Mouse (Mus musculus) ES-E14 (cell line): ENCODE measurements at regions not wholly inside any gene's neighbourhood (a gene's known extent, or its start where the extent isn't known, plus 50 kb on each side); places are given as distances from the start of the nearest gene placed in this dataset.

ENCODE experiments used
- DNase-seq: peaks from one replicate; pipeline ENCODE4 v3.0.0-alpha.2; 2013; ENCODE audit warnings: low read depth, low spot score
- H3K27ac ChIP-seq: 2 replicates; pipeline ENCODE4 v1.5.1; 2012; ENCODE audit warnings: low read depth, mild to moderate bottlenecking, low read length, moderate library complexity, mixed read lengths; ENCODE audit not compliant: poor library complexity, insufficient read depth, severe bottlenecking
- H3K36me3 ChIP-seq: 2 replicates; pipeline ENCODE4 v1.6.1; 2012; ENCODE audit warnings: mild to moderate bottlenecking, low read length, moderate library complexity, mixed read lengths; ENCODE audit not compliant: control insufficient read depth, poor library complexity, insufficient read depth, severe bottlenecking
- H3K4me1 ChIP-seq, 2 experiments: fragments of 150-350 bp in 1 of 2; sonication (generic) in 1 of 2; 2 replicates each; pipeline ENCODE4 v1.6.1; 2012; ENCODE audit warnings: low read length in 2 of 2, mild to moderate bottlenecking in 1 of 2, mixed read lengths in 1 of 2; ENCODE audit not compliant: control insufficient read depth in 2 of 2, insufficient read depth in 2 of 2, poor library complexity in 1 of 2
- H3K4me3 ChIP-seq, 2 experiments: fragments of 150-350 bp in 1 of 2; sonication (generic) in 1 of 2; 2 replicates each; pipeline ENCODE4 v1.5.1; 2012; ENCODE audit warnings: low read length in 2 of 2, low read depth in 1 of 2, mild to moderate bottlenecking in 1 of 2, mixed read lengths in 1 of 2; ENCODE audit not compliant: insufficient read depth in 1 of 2, poor library complexity in 1 of 2, severe bottlenecking in 1 of 2
- H3K9ac ChIP-seq: 2 replicates; pipeline ENCODE4 v1.6.1; 2012; ENCODE audit warnings: low read depth, mild to moderate bottlenecking, low read length, mixed read lengths; ENCODE audit not compliant: poor library complexity, insufficient read depth, severe bottlenecking
- H3K9me3 ChIP-seq: fragments of 150-350 bp; sonication (generic); 2 replicates; pipeline ENCODE4 v1.6.1; 2012; ENCODE audit warnings: low read depth, mild to moderate bottlenecking, low read length; ENCODE audit not compliant: control insufficient read depth, insufficient read depth
- CHD2 ChIP-seq: IDR thresholded peaks from 2 replicates; pipeline ENCODE4 v1.6.1; 2014; ENCODE audit warnings: mild to moderate bottlenecking, low read depth, low read length, inconsistent platforms
- HCFC1 ChIP-seq: IDR thresholded peaks from 2 replicates; pipeline ENCODE4 v1.6.1; 2012; ENCODE audit warnings: low read length, inconsistent platforms, borderline replicate concordance; ENCODE audit not compliant: insufficient read depth
- MAFK ChIP-seq: IDR thresholded peaks from 2 replicates; pipeline ENCODE4 v1.6.1; 2014; ENCODE audit warnings: mild to moderate bottlenecking, low read depth, low read length, inconsistent platforms; ENCODE audit not compliant: insufficient read depth
- ZC3H11A ChIP-seq: IDR thresholded peaks from 2 replicates; pipeline ENCODE4 v1.6.1; 2012; ENCODE audit warnings: low read depth, mild to moderate bottlenecking, inconsistent platforms, low read length, borderline replicate concordance
- ZNF384 ChIP-seq: IDR thresholded peaks from 2 replicates; pipeline ENCODE4 v1.6.1; 2012; ENCODE audit warnings: low read depth, low read length, inconsistent platforms
- in situ Hi-C, 2 experiments: fragments of 600-800 bp; cut with MboI; formaldehyde crosslinking; loops; one replicate each; pipeline ENCODE4 v1.15.1; 2025; ENCODE audit warnings: low sequenced_read_pairs in 2 of 2, inconsistent platforms in 1 of 2; ENCODE audit not compliant: unreplicated experiment in 2 of 2

DNA sequence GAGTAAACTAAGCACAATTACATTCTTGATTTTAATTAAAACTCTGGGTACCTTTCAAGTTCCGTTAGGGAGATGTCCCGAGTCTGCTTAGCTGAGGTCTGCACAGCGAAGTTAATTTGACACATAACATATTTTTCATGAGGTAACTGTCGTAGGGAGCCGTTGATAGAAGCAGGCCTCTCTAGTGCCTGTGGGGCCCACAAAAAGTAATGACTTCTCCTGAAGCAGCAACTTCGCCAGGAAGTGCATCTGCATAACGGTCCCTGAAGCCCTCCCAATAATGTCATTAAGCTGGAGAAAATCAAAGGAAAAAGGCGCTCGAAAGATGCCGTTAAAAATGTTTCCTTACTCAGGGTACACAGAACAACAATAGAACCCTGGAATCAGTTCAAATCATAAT lies 410.7 kb upstream of the Tmpo start:
- H3K4me3 ChIP-seq = no peak overlapping the region
- no peaks in the 10 kb centered on the region for H3K9me3 ChIP-seq
- in situ Hi-C loops = no loop called here
- H3K36me3 ChIP-seq = no peaks in the 10 kb centered on the region
- TF ChIP-seq HCFC1 = no peak
- TF ChIP-seq ZC3H11A = no peak
- no peak for TF ChIP-seq ZNF384
- TF ChIP-seq MAFK = no peak
- TF ChIP-seq CHD2 = no peak
- no peak overlapping the region for H3K9ac ChIP-seq
- no peak overlapping the region for H3K27ac ChIP-seq
- H3K4me1 ChIP-seq = no peaks in the 10 kb centered on the region
- DNase-seq = no peak

DNA sequence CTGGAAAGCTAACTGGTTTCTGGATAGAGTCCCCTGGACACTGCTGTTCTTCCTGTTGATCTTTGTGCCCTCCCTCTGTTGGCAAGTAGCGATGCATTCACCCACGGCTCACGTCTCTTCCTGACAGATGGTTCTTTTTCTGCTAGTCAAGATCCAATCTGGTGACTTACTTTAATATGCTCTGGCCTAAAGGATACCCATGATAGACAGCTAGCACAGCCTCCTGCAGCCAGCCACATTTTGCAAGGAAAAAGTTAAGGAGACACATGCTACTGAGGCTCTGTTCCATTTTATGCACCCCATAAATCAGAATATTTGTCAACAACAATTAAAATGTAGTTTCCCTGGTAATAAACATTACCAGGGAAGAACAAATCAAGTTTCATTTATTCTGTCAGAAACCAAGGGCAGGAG lies 410.3 kb upstream of the Tmpo start:
- H3K27ac ChIP-seq = no peak overlapping the region
- in situ Hi-C loops = no loop called here
- H3K9ac ChIP-seq = no peak overlapping the region
- no peak for TF ChIP-seq ZC3H11A
- TF ChIP-seq HCFC1 = no peak
- no peak for TF ChIP-seq CHD2
- no peak for TF ChIP-seq ZNF384
- no peak for TF ChIP-seq MAFK
- DNase-seq = no peak
- H3K4me1 ChIP-seq = no peaks in the 10 kb centered on the region
- H3K4me3 ChIP-seq = no peak overlapping the region
- H3K9me3 ChIP-seq = no peaks in the 10 kb centered on the region
- H3K36me3 ChIP-seq = no peaks in the 10 kb centered on the region

DNA sequence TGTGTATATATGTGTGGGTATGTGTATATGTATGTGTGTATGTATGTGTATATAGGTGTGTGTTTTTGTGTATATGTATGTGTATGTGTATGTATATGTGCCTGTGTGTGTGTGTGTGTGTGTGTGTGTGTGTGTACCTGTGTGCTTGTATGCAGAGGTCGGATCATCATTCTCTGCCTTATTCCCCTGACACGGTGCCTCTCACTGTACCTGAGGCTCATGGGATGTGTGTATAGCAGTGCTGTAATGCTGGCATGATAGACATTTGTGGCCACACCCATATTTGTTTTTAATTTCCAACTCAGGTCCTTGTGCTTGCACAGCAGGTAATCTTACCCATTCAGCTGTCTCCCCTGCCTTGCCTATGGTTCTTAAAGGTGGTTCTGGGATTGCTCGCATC lies 402.1 kb upstream of the Tmpo start:
- no peak overlapping the region for H3K9ac ChIP-seq
- H3K9me3 ChIP-seq = no peaks in the 10 kb centered on the region
- no peak for DNase-seq
- no peaks in the 10 kb centered on the region for H3K36me3 ChIP-seq
- TF ChIP-seq CHD2 (no peak), ZNF384 (no peak), HCFC1 (no peak), ZC3H11A (no peak), MAFK (no peak)
- no peak overlapping the region for H3K27ac ChIP-seq
- no peaks in the 10 kb centered on the region for H3K4me1 ChIP-seq
- in situ Hi-C loops = no loop called here
- H3K4me3 ChIP-seq = no peak overlapping the region

DNA sequence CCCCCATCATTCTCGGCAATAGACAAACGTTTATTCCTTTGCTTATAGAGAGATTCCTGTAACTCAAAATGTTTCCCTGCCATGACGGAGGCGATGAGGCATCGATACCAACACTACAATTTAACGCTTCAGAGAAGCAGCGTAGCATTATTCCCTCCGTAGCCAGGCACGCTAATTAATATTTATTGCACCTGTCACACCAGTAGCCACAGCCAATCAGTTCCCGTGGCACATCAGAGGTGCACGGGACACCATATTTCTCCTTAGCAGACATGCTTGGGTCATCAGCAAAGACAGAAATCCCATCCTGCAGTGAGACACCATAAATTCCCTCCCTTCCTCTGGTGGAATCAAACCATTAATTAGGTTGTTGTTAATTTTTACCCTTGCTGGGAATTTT lies 399.8 kb upstream of the Tmpo start:
- H3K9ac ChIP-seq = no peak overlapping the region
- no peak for DNase-seq
- in situ Hi-C loops = no loop called here
- no peaks in the 10 kb centered on the region for H3K4me1 ChIP-seq
- TF ChIP-seq CHD2 = no peak
- TF ChIP-seq MAFK = no peak
- no peak for TF ChIP-seq HCFC1
- TF ChIP-seq ZNF384 = no peak
- no peak for TF ChIP-seq ZC3H11A
- H3K9me3 ChIP-seq = no peaks in the 10 kb centered on the region
- H3K4me3 ChIP-seq = no peak overlapping the region
- H3K27ac ChIP-seq = no peak overlapping the region
- no peaks in the 10 kb centered on the region for H3K36me3 ChIP-seq

GRCm38 (mm10) chr10:91575323-91576064 lies 394.4 kb upstream of the Tmpo start:
- Histone ChIP-seq H3K27ac (no peak overlapping the region), H3K36me3 (no peaks in the 10 kb centered on the region), H3K4me1 (no peaks in the 10 kb centered on the region), H3K9ac (no peak overlapping the region), H3K4me3 (no peak overlapping the region), H3K9me3 (no peaks in the 10 kb centered on the region)
- no peak for DNase-seq
- TF ChIP-seq ZNF384 (no peak), ZC3H11A (no peak)
- in situ Hi-C loops = no loop called here
